Mouse (Mus musculus): ENCODE data around the gene Ece2. TPM values are rescaled to one million over a fixed set of nuclear protein-coding genes. Genes with fewer than 3 reads are reported as not detected.

Gene Ece2
- polyA plus RNA-seq, 1 experiment from 2014 or later = 0.89 TPM

GRCm38 (mm10) chr16:20621191-20621990 is 8.2 kb upstream of the Ece2 start, which contains the start of gene Camk2n2:
Gene Camk2n2 (minus strand): TSS chr16:20621287.
- no peaks in the 10 kb centered on the region for H3K9me3 ChIP-seq (ENCODE audit: control insufficient read depth, low read length)
- H3K9ac ChIP-seq (ENCODE audit: low read length) = peak within 1 kb of the TSS; percentile 38
- peaks cover 6% of the 10 kb centered on the region for H3K4me1 ChIP-seq (replicated peaks; ENCODE audit: control insufficient read depth, insufficient read depth)
- H3K27ac ChIP-seq (replicated peaks) = no peak within 1 kb of the TSS
- H3K36me3 ChIP-seq (ENCODE audit: control insufficient read depth, insufficient read depth, low read length) = no peaks in the 10 kb centered on the region
- WGBS = 2% methylated on average over 34 of the region's 92 CpGs
- peak; percentile 67 for ATAC-seq (ENCODE audit: low FRiP score, low TSS enrichment)
- peak; percentile 77 for DNase-seq (ENCODE audit: low spot score)
- no peaks in the 10 kb centered on the region for H3K27me3 ChIP-seq (ENCODE audit: control insufficient read depth, insufficient read depth, low read length)
- H3K4me3 ChIP-seq (ENCODE audit: low read depth, low read length) = peak within 1 kb of the TSS; percentile 63
- TF ChIP-seq EP300 (optimal IDR thresholded peaks at IDR 0.05) = no peak
- TF ChIP-seq CTCF (IDR thresholded peaks at IDR 0.05; ENCODE audit: low read depth) = no peak
- H3K4me2 ChIP-seq (replicated peaks; ENCODE audit: low read depth) = peak within 1 kb of the TSS; percentile 100

GRCm38 (mm10) chr16:20621991-20622685 is 7.5 kb upstream of the Ece2 start:
- Histone ChIP-seq H3K4me1 (replicated peaks; ENCODE audit: control insufficient read depth, insufficient read depth) (peaks cover 6% of the 10 kb centered on the region), H3K27me3 (ENCODE audit: control insufficient read depth, insufficient read depth, low read length) (no peaks in the 10 kb centered on the region), H3K4me3 (ENCODE audit: low read depth, low read length) (peak overlapping the region; percentile 63), H3K4me2 (replicated peaks; ENCODE audit: low read depth) (peak overlapping the region; percentile 100), H3K9me3 (ENCODE audit: control insufficient read depth, low read length) (no peaks in the 10 kb centered on the region), H3K9ac (ENCODE audit: low read length) (peak overlapping the region; percentile 38), H3K27ac (replicated peaks) (no peak overlapping the region), H3K36me3 (ENCODE audit: control insufficient read depth, insufficient read depth, low read length) (no peaks in the 10 kb centered on the region)
- peak; percentile 67 for DNase-seq (ENCODE audit: low spot score)
- peak; percentile 64 for ATAC-seq (ENCODE audit: low FRiP score, low TSS enrichment)
- TF ChIP-seq CTCF (IDR thresholded peaks at IDR 0.05; ENCODE audit: low read depth) (no peak), EP300 (optimal IDR thresholded peaks at IDR 0.05) (no peak)
- under 1% methylated on average over 36 of the region's 37 CpGs for WGBS

GRCm38 (mm10) chr16:20623211-20623610 is 6.4 kb upstream of the Ece2 start:
- WGBS = 22% methylated on average over 2 of the region's 2 CpGs
- ATAC-seq (ENCODE audit: low FRiP score, low TSS enrichment) (no peak), DNase-seq (ENCODE audit: low spot score) (no peak)
- H3K4me2 ChIP-seq (replicated peaks; ENCODE audit: low read depth) = no peak overlapping the region
- no peak overlapping the region for H3K9ac ChIP-seq (ENCODE audit: low read length)
- H3K4me1 ChIP-seq (replicated peaks; ENCODE audit: control insufficient read depth, insufficient read depth) = peaks cover 6% of the 10 kb centered on the region
- H3K27me3 ChIP-seq (ENCODE audit: control insufficient read depth, insufficient read depth, low read length) = no peaks in the 10 kb centered on the region
- no peaks in the 10 kb centered on the region for H3K36me3 ChIP-seq (ENCODE audit: control insufficient read depth, insufficient read depth, low read length)
- H3K9me3 ChIP-seq (ENCODE audit: control insufficient read depth, low read length) = no peaks in the 10 kb centered on the region
- no peak for TF ChIP-seq EP300 (optimal IDR thresholded peaks at IDR 0.05)
- TF ChIP-seq CTCF (IDR thresholded peaks at IDR 0.05; ENCODE audit: low read depth) = no peak
- H3K4me3 ChIP-seq (ENCODE audit: low read depth, low read length) = no peak overlapping the region
- no peak overlapping the region for H3K27ac ChIP-seq (replicated peaks)

GRCm38 (mm10) chr16:20628871-20629391 is 697 bp upstream of the Ece2 start:
- DNase-seq (ENCODE audit: low spot score) = no peak
- H3K4me3 ChIP-seq (ENCODE audit: low read depth, low read length) = no peak overlapping the region
- no peak for TF ChIP-seq CTCF (IDR thresholded peaks at IDR 0.05; ENCODE audit: low read depth)
- TF ChIP-seq EP300 (optimal IDR thresholded peaks at IDR 0.05) = no peak
- H3K4me2 ChIP-seq (replicated peaks; ENCODE audit: low read depth) = no peak overlapping the region
- no peaks in the 10 kb centered on the region for H3K4me1 ChIP-seq (replicated peaks; ENCODE audit: control insufficient read depth, insufficient read depth)
- no peaks in the 10 kb centered on the region for H3K9me3 ChIP-seq (ENCODE audit: control insufficient read depth, low read length)
- no peaks in the 10 kb centered on the region for H3K36me3 ChIP-seq (ENCODE audit: control insufficient read depth, insufficient read depth, low read length)
- H3K27me3 ChIP-seq (ENCODE audit: control insufficient read depth, insufficient read depth, low read length) = no peaks in the 10 kb centered on the region
- H3K27ac ChIP-seq (replicated peaks) = no peak overlapping the region
- H3K9ac ChIP-seq (ENCODE audit: low read length) = no peak overlapping the region
- no peak for ATAC-seq (ENCODE audit: low FRiP score, low TSS enrichment)
- 59% methylated on average over 11 of the region's 11 CpGs for WGBS

GRCm38 (mm10) chr16:20637410-20637809 is 7.8 kb downstream of the Ece2 start:
- Histone ChIP-seq H3K9me3 (ENCODE audit: control insufficient read depth, low read length) (no peaks in the 10 kb centered on the region), H3K27ac (replicated peaks) (no peak overlapping the region), H3K4me3 (ENCODE audit: low read depth, low read length) (no peak overlapping the region), H3K9ac (ENCODE audit: low read length) (no peak overlapping the region), H3K4me2 (replicated peaks; ENCODE audit: low read depth) (no peak overlapping the region), H3K4me1 (replicated peaks; ENCODE audit: control insufficient read depth, insufficient read depth) (no peaks in the 10 kb centered on the region), H3K27me3 (ENCODE audit: control insufficient read depth, insufficient read depth, low read length) (no peaks in the 10 kb centered on the region), H3K36me3 (ENCODE audit: control insufficient read depth, insufficient read depth, low read length) (no peaks in the 10 kb centered on the region)
- TF ChIP-seq EP300 (optimal IDR thresholded peaks at IDR 0.05) (no peak), CTCF (IDR thresholded peaks at IDR 0.05; ENCODE audit: low read depth) (no peak)
- no peak for DNase-seq (ENCODE audit: low spot score)
- ATAC-seq (ENCODE audit: low FRiP score, low TSS enrichment) = no peak
- WGBS = 80% methylated on average over 8 of the region's 8 CpGs
